Mouse (Mus musculus) layer of hippocampus, postnatal 14 days (tissue): ENCODE measurements at regions not wholly inside any gene's neighbourhood (a gene's known extent, or its start where the extent isn't known, plus 50 kb on each side); places are given as distances from the start of the nearest gene placed in this dataset.
"Not testable (repeated sequence)": the region's sequence is repeated elsewhere in the genome, so short reads cannot be mapped to it uniquely, and the experiment has no call there.

Source experiments
- DNase-seq, 2 experiments: peaks; one replicate each; pipeline ENCODE4 v3.0.0; 2021 to 2022; ENCODE audit warnings: low spot score in 2 of 2, mixed read lengths in 1 of 2

DNA sequence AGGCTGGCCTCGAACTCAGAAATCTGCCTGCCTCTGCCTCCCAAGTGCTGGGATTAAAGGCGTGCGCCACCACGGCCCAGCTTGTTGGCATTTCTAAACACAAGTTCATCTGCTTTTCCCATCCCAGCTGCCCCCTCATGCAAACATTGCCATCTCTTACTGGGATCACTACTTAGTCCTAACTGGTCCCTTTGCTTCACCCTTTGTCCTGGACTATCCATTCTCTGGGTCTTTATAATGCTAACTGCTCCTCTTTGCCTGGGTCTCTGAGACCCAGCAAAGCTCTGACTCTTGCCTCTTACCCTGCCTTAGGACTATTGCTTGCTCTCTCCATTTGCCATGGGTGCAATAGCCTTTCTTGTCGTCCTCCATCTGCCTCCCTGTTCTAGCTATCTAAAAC, 103.7 kb downstream of the Dad1 start:
- DNase-seq: no peak

DNA sequence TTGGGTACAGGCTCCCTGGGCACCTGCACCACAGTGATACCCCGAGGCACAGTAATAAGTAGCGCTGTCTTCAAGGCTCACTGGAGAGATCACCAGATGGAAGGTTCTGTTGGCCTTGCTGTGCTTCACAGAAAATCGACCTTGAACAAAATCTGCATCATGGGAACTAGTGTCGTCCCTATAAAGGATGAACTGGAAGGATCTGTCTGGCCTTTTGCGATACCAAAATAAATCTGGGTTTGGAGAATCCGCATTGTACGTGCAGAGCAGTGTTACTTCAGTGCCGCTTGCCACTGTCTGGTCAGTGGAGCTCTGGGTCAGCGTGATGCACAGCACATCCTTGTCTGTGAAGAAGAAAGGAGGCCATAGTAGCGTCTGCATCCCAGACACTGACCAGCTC, 105.3 kb downstream of the Dad1 start:
- no peak for DNase-seq

DNA sequence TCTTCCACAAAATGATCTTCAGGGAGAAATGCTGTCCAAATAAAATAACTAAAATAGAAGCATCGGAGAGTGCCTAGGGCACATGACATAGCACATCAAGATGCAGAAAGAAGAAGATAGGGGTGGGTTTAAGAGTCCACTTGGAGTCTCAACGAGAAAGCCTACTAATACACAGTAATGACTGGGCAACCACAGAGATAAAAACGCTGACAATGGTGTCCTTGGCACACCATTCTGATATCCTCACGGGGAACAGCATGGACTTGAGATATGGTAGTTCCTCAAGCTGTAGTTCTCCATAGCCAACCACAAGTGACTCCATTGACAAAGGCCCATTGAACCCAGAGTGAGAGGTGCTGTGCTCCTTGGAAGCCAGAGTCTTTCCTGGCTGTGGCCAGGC, 105.8 kb downstream of the Dad1 start:
- no peak for DNase-seq

DNA sequence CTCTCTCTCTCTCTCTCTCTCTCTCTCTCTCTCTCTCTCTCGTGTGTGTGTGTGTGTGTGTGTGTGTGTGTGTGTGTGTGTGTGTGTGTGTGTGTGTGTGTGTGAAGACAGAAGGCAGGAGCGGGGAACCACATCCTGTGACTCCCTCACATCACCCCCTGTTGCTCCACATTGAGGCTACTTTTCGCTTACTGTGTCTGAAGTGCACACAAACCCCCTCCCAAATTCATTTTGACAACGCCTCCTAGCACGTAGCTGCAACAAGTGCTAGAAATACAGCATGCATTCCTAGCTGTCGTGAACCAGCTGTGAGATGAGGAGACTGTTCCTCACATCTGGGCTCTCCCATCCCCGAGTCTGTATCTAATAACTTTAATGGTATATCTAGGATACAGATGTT, 106.4 kb downstream of the Dad1 start:
- no peak for DNase-seq

DNA sequence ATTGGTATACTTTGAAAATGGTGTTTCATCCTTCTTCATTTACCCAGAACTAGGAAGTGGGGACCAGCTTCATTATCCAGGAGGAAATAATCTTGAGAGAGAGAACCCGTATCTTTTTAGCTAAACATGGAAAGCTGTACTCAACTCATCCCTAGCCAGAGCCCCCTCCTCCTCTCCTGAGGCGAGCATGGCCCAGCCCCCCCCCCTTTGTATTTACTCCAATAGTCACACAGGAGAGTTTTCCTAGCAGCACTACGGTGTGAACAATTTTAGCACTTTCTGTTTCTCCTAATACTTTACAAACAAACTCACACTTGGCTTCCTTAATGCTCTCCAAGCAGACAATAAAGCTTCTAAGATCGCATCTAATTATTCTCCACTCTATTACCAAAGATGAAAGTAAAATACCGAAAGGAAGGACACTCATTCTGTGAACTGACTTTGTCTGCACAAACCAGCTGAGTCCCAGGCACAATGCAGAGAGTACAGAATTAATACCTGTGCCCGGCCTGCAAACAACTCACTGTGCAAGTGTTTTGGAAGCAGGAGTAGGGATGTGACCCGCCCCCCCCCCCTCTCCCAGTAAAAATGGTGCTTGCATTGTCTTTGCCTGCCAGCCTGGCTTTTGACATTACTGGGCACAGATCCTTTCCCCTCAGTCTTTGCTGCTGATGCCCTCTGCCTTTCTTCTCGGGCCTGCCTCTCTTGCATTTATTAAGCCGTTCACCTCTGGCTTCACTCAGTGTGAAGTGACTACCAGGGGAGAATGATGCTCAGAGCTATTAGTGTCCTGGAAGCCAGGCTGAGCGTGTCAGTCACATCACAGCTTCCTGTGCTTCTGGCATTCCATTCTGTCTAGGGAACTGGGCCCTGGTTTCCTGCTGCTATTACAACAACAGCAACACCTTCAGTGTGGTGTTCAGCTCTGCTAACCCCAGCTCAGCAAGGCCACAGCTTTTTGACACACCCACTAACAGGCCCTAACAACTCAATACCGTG, 107.9 kb downstream of the Dad1 start:
- no peak for DNase-seq

DNA sequence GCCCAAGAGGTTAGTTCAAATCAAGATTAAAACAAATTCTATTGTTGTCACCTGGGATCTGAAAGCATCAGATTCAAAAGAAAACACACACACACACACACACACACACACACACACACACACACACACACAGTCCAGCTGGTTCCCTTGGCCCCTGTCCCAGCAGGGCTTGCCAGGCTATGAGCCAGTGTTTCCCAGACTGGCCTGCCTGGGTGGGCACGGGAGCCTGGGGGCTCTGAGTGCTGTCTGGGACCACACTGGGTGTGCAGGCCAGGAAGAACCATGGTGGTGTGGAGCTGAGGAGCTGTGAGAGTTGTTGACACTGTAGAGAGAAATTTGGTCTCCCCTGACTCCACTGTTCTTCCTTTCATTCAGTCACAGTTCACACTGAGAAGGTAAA, 110.1 kb downstream of the Dad1 start:
- DNase-seq: peak; percentile 37 to 40

DNA sequence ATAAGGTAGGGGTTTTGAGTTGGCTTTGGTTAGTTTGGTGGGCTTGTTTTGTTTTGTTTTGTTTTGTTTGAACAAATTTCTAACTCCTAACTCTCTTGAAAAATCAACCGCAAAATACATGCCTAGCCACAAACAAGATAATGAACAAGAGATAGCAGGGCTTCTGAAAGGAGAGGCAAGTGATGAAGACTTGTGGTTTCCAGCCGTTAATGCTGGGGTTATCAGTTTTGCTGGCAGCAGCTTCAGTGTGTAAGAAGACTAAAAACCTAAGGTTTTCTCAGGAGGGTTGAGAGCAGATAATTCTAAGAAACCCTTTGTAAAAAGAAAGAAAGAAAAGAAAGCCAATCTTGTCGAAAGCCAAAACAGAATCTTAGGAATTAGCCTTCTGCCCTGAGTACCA, 115.6 kb downstream of the Dad1 start:
- DNase-seq: no peak

DNA sequence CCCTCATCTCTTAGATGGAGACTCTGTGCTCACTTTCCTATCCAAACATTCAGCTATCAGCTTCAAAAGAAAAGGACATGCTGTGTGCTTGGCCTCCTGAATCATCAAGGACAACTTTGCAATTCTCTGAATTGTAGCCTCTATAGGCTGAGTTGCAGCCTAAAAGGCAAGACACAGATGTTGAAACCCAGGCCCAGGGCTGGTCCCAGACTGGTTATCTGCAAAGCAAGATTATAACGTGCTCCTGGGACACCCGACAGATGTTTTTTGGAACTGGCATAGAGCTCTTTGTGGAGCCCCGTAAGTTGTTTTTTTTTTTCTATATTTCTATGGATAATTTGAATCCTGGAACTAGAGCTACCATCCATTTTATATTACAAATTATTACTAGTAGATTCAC, 117.4 kb downstream of the Dad1 start:
- DNase-seq: no peak

DNA sequence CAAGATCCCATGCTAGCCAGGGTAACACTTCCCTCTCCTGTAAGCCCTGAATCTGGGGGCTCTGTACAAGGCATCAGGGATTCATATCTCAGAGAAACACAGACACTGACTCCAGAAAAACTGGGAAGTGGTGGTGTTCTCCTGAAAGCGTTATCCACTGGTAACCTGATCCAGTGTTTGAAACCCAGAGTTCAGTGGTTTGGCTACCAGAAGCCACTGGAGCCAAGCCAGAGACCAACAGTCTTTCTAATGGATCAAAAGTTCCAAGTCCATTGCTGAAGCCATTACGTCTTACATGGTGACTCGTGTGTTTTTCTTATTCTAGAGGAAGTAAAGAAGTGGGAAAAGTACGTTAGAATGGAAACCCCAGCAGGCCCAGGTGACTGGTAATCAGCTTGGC, 125.6 kb downstream of the Dad1 start:
- DNase-seq: no peak

DNA sequence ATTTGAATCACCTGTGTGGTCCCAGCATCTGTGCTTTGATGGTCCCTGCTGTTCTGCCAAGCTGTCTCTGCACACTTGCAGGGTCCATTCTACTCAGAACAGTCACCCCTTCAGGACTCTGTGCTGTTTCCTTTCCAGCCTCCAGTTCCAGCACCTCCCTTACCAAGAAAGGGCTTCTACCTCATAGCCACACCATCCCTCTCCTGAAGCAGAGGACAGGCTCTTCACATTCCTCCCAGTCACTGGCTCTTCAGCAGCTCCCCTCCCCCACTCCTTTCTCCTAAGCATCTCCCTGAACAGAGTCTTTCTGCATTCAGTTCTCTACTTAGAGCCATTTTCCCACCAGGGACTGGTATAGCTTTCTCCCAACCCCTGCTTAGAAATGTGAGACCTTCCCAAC, 128.4 kb downstream of the Dad1 start:
- no peak for DNase-seq

DNA sequence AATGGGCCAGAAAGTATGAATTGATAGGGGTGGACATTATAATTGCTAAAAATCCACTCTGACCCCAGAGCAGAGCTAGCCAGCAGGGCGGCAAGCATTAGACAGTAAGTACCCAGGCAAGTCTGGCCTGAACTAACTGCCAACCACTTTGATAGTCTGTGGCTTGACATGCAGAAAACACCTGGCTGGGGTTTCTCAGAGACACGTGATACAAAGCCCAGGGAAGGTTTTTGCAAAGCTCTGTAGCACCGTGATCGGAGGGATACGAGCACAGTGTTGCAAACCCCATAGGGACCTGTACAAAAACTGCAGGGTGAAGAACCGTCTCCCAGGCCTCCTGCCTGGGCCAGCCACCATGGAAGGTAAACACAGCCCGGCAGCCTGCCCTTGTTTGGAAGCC, 131.9 kb downstream of the Dad1 start:
- DNase-seq: no peak

DNA sequence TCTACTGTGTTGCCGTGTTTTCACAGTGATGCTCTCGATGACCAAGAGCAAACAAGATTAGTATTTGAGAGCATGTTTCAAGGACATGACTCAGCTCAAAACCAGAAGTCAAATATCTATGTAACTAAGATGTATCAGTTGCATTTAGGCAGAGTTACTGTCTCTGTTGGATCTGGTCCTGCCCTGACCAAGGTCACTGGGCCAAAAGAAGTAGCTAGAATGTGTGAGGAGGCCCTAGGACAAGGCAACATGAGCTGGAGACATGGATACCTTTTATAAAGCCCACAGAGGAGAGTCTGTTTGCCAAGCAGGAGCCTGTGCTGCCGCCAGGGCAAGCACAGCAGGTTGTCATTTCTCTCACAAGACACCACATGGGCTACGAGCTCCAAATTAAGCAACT, 132.6 kb downstream of the Dad1 start:
- DNase-seq: no peak

DNA sequence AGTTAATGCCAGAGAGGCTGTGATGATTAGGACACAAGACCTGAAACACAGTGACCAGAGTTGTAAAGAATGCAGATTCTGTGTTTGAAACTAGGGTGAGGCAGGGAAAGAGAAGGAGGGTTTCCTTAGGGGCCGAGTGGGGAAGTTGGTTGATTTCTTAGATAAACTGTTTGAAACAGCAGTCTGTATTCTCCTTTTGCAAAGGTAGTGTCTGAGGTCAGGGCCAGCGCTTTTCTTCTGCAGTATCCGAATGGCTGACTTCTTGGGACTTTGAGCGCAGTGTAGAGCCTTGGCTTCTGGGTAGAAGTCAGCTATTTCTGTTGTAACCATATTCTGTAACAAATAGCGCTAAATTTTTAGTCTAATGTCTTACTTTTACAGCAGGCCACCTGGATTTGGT, 133.7 kb downstream of the Dad1 start:
- DNase-seq: no peak

DNA sequence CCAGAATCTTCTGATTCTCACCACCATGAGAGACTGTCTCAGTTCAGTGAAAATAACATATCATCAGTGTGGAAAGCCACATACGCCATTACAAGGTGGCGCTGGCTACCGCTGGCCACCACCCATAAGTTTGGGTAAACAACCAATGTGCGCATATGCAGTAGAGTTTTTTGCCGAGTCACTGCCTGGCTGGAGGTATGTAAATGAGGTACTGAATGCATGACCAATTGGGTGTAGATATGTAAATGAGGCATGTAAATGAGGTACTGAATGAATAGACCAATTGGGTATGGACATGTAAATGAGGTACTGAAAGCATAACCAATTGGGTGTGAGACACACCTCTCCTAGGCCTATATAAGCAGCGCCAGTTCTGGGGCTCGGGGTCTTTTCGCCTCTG, 136.3 kb downstream of the Dad1 start:
- not testable (repeated sequence) for DNase-seq

DNA sequence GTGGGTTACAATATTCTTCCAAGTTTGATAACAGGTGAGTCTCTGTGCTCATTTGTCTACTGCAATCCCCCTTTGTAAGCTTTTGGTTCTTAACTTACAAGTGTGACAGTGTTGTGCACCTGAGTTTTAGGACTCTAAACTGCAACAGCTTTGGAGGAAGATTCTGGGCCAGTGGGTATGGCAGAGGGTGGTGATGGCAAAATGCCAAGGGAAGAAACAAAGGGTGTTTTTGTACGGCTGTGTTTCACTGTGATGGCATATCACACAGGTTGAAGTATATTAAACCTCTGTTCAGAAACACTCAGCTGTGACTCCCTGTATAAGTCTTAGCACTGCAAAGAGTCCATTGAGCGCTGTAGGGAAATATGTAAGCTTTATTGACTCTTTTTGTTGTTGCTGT, 140.7 kb downstream of the Dad1 start:
- no peak for DNase-seq

DNA sequence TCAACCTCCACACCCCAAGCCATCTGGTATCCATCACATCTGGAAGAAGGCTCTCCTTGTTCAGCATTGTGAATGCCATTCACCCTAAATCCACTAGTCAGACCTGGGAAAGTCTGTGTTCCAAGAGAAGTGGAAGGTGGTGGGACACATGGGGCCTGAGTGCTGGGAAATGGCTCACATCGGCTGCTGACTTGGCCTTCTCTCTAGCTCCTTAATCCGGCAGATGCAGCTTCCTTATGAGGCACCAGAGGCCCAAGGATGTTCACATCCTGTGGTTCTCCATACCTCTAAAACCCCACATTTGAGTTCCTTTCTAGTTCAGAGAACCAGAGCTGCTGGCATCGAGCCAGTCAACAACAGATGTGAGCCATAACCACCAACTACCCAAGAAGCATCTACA, 142.9 kb downstream of the Dad1 start:
- DNase-seq: no peak

DNA sequence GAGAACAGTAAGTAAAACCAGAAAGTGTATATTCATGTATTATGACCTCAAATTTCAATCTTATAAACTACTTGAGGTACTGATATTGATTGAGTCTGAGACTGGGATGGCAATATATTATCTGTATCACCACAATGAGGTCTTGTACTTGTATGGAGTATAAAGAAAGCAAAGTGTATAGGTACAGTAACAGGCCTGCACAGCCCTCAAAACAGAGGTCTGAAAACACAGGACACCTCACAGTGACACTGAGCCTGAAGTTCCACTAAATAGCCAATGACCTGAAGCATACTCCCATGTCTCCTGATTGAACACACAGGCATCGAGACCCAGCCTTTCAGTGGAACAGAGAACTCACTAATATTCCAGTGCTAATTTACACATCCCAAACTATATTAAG, 144.8 kb downstream of the Dad1 start:
- no peak for DNase-seq

DNA sequence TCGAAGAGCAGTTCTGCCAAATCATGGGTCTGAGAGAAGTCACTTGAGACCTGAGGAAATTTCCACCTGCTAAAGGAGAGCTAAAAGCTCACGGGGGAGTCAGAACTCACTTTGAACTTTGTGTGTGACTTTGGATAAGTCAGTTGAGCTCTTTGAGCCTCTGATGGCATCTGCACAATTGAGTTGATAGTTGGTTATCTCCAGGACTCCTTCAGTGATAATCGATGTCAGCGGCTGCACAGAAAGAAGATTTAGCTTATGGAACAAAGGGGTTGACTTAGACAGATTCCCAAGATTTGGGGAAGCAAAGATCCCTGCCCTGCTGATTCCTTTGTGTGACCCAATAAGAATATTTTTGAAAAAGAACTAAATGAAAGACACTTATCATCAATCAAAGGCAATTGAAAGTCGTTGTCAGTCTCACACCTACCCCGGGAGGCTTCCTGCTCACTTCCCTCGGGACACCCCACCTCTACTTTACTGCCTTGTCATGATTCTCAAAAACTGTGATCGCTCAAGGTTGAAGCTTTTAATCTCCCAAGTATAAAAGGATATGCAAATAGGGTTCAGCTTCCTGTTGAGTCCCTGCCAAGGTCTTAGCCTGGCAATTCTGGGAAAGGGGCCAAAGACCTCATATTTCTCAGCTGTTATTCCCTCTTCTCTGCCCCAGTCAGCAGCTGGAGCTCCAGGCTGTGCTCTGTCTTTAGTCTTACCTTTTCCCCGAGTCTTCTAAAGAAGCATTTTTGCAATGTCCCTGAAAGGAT, 145.4 kb downstream of the Dad1 start:
- peak in 1 of 2 experiments; percentile 52 for DNase-seq

DNA sequence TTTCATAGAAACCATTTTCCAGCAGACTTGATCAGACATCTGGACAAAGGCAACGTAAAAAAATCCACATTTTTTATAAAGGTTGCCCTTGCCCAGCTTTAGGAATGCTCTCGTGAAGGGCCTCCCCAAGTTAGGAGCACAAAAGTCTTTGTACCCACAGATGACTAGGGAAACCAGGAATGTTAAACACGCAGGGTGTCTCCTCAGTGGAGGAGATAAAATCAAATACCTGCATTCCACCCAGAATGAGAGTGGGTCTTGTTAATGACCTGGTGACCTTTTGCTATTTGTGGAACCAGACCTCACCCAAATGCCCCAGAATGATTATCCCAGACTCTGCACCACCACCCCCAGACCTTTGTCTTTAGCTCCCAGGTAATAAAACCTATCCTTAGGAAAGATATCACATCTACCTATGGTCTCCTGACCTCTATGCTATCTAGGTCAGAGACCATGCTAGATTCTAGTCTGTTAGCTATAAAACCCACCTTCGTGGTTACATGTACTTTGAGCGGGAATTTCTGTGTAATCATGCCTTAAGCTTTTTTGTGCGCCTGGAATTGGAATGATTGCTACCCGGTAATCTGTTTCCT, 146.6 kb downstream of the Dad1 start:
- DNase-seq: no peak

DNA sequence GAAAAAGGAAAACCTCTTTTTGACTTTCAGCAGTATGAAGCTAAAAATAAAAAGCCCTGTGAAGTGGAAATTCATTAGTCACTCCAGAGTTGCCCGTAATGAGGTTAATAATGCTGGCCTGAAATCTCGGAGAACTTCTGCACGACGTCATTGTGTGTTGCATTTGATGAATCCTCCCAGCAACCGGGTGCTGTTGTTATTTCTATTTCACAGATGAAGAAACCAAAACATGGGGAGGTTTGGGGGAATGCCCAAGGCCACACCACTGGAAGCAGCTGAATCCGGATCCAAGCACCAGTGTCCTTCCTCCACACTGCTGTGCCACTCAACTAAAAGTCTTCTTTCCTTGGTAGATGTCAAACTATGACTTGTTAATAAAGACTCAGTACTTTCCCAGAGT, 149.7 kb downstream of the Dad1 start:
- DNase-seq: no peak

DNA sequence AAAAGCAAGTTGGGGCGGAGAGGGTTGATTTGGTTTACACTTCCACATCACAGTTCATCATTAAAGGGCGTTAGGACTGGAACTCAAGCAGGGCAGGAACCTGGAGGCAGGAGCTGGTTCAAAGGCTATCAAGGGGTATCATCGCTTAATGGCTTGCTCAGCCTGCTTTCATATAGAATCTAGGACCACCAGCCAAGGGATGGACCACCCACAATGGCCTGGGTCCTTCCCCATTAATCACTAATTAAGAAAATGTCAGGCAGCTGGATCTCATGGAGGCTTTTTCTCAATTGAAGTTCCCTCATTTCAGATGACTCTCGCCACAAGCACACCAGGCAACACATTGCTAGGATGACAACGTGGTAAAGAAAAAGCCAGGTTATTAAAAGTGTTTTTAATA, 150.4 kb downstream of the Dad1 start:
- DNase-seq: no peak

DNA sequence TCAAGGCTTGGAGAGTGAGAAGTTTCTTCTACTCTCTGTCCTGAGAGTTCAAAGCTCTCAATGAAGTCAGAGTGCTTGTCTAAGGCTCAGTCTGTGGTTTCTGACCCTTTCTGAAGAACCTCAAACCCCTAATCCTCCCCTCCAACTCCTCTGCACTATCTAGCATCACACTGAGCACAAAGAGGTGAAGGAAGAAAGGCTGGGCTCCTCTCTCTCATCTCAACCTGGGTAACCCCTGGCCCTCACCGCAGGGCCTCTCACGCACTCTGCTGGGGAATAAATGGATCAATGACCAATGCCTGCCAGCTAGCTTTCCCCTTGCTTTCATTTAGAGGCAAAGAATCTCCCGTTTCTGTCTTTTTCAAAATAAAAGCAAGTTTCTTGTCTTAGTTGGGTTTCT, 150.8 kb downstream of the Dad1 start:
- DNase-seq: no peak
